Mouse (Mus musculus) heart, postnatal 10 days (tissue): Measurements from ENCODE around the gene Drd5. TPM values are rescaled to one million over a fixed set of nuclear protein-coding genes. Genes with fewer than 3 reads are reported as not detected.

ENCODE experiments used
- DNase-seq, 2 experiments: peaks; one replicate each; pipeline ENCODE4 v3.0.0; 2021
- intact Hi-C: fragments of 180-260 bp; cut with DNase I; formaldehyde crosslinking; loops from one replicate; pipeline ENCODE4 v1.15.1; 2025
- total RNA-seq, 2 experiments: library from RNA; stranded (reverse); gene quantifications; 2 replicates each; pipeline ENCODE4 v1.2.3; 2021

The Drd5 gene
- not detected for total RNA-seq

DNA sequence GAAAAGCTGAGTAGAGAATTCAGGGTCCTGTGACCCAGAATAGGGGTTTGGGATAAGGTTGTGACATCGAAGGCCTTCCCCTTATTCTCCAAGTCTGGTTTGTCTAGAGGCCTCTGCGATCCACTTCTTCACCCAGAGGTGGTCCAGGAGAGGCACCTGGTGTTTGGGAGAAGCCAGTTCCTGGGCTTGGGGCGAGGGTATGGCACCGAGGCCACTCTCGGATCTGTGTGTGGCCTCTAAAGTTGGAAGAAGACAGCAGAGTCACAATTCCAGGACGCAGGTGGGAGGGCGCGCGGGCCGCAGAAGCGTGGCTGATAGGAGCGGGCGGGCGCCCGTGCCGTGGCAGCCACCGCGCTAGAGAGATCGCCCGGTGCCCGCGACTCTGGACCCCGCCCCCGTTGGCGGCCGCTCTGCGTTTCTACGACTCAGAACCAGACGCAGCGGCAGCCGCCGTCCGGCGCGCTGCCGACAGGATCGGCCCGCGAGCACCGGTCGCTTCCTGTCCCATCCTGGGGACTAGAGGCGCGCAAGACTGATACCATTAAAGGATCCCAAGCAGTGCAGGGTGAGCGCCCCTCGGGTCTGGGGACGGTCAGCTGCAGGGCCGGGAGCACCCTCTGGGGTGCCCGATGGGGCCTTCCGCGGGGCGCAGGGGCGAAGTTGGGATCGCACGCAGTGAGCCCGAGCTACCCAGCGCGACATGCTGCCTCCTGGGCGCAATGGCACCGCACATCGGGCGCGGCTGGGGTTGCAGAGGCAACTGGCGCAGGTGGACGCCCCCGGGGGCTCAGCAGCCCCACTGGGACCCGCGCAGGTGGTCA lies at the start of gene Drd5:
TSS of gene Drd5 (plus strand) at position 402 of the 821 bp plus-strand sequence.
- intact Hi-C loops: no loop called here
- no peak for DNase-seq

DNA sequence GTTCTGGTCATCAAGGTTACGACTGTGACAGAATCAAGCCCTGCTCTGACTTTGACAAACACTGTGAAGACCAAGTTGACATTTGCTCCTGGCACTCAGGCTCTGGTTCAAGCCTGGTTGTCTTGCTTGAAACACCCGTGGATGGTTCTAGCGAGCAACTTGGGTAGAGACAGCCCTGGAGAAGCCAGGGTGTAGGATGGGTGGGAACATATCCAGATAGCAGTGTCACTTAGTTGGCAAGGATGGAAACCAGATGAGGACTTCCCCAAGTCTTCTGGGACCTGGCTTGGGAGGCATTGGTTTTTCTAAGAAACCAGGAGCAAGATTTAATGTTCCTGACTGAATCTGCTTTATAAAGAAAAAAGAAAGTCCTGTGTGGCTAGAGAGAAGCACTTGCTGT lies 48.2 kb upstream of the Drd5 start:
- no peak for DNase-seq
- intact Hi-C loops: no loop called here

DNA sequence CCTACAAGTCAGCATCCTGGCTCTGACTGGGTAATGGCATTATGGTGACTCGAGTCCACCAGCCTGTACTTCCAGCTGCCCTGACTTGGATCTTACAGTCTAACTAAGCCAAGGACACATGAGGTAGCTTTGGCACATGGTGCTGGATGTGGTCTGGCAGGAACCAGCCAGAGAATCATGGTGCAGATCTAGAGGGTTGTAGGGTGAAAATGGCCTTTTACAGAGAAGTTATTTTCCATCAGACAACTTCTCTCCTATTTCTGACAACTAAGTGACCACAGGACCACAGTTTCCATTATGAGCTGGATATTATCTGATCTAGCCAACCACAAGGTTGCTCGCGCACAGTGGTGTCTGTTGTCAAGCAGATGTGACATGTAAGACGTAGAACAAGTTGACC lies 45.3 kb upstream of the Drd5 start:
- intact Hi-C loops: no loop called here

DNA sequence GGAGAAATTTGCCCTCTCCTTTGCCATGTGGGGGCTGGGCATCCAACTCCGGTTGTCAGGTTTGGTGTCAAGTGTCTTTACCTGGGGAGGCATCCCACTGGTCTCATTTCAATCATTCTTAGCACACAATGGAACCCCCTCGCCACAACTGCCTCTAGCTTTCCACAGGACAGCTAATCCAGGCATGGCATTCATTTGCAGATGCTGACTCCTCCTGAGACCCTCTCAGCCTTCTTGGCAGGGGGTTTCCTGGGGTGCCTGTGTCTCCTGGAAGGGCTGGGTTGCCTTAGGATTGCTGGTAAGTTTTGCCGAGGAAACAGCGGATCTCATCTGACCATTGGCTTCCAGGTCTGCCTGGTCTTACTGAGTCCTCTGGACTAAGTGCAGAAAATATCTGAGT lies 43.4 kb upstream of the Drd5 start, which contains the start of gene Otop1:
TSS of gene Otop1 (plus strand) at position 202 of the 400 bp plus-strand sequence.
- intact Hi-C loops: no loop called here
- DNase-seq: no peak

More for the DNA sequence above, 45.3 kb upstream of the Drd5 start:
- DNase-seq: no peak

DNA sequence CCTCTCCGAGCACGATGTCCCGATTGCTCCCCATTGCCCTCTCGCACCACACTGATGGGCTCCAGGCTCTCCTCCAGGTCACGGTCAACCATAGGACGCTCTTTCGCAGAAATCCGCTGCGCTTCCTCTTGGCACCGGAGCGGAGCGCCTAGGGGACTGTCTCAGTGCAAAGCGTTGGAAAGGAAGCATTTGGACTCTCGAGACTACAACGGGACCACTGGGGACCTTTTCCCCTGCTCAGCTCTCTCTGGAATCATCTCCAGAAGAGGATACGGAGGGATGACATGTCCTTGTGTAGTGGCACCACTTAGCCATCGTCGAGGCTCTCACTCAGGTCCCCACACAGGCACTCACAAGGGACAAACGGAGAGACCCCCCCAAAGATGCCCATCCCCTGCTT lies 42.7 kb upstream of the Drd5 start:
- DNase-seq: no peak
- intact Hi-C loops: no loop called here

DNA sequence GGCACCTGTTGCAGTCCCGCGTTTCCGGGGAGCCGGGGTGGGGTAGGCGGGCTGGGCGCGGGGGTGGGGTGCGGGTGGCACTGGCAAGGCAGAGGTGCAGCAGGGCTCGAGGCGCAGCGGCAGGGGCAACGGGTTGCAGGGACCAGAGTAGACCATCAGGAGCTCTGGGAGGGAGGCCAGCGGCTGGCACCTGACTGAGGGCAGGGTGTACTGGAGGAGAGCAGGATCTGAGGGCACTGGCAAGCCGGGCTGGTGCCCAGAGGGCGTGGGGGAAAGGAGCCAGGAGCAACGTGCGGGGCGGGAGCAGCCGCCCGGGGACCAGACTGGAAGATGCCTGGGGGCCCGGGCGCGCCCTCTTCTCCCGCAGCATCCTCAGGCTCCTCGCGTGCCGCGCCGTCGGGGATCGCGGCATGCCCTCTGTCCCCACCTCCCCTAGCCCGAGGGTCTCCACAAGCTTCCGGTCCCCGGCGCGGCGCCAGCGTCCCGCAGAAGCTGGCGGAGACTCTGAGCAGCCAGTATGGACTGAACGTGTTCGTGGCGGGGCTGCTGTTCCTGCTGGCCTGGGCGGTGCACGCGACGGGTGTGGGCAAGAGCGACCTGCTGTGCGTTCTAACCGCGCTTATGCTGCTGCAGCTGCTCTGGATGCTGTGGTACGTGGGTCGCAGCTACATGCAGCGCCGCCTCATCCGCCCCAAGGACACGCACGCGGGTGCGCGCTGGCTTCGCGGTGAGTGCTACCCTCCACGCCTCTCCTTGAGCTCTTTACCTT lies 41.9 kb upstream of the Drd5 start:
- DNase-seq: peak in 1 of 2 experiments; percentile 7
- intact Hi-C loops: no loop called here

DNA sequence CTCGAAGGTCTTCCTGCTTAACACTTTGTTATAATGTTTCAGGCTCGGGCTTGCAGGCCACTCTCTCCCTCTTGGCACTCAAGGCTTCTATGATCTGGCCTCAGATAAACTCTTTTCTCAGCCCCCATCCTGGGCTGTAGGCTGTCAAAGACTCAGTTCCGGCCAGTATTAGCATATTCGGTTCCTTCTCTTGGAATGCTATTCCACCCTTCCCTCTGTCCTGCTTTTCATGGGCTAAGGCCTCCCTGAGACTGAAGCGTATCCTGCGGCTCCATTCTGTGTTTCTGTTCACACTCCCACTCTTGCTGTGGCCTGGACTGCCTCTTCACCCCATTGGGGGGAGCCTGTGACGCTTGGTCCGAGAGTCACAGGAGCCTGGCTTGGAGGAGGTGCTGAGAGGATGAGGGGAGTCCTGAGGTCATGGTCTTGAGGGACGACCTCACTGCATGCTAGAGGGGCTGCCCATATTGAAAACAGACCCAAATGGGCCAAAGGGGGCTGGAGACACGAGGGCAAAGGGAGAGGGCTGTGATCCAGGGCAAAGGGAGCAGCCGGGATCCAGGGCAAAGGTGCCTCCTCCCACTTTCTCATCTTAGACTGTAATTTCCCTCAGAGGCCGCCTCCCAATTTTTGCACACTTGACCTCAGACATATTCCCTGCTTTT lies 41.1 kb upstream of the Drd5 start:
- DNase-seq: no peak
- intact Hi-C loops: no loop called here

DNA sequence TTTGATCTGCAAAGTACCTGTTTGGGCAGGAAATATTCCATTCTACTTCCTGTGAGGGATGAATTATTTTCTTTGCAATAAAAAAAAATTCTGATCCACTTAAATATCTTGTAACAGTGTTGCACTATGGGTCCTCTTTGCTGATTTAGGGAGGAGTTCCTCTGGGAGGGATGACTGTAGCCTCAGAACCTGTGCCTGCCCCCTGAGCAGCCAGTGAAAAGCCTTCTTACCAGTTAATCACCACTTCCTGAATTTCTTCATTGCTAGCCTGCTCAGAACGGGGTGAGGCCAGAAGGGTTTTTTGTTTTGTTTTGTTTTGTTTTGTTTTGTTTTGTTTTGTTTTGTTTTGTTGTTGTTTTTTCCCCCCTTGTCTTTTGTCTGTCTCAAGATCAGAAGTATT lies 39.1 kb upstream of the Drd5 start:
- intact Hi-C loops: no loop called here
- DNase-seq: no peak

DNA sequence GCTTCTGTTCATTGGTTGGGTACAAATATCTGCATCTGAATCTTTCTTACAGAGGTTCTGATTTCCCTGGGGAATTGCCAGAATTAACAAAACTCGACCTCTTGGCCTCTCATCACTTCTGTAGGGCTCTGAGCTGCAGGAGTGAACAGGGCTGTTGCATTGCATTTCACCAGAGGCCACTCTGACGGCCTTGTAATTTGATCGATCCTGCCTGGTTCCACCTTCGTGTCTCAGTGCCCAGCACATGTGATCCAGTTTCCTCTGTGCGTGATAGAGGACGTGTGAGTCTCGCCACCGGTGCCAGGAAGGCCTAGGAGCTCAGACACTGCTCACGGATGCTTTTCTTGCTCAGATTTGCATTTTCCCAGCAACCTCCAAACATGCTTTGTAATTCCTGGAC lies 33.4 kb upstream of the Drd5 start:
- intact Hi-C loops: no loop called here
- DNase-seq: no peak

DNA sequence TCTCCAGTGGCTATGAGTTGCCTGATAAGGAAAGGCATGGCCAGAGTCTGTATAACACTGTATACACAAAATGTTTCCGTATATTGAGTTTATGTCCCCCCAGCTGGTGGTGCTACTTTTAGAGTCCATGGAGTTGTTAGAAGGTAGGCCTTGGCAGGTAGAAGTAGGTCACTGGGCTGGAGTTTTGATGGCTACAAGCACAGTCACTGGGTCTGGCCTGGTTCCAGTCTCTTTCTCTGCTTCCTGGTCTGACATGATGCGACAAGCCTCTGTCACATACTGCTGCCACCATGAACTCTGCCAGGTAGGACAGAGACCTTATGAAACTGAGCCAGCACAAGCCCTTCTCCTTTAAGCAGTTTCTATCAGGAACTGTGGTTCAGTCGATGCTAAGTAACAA lies 30.7 kb upstream of the Drd5 start:
- no peak for DNase-seq
- intact Hi-C loops: no loop called here

DNA sequence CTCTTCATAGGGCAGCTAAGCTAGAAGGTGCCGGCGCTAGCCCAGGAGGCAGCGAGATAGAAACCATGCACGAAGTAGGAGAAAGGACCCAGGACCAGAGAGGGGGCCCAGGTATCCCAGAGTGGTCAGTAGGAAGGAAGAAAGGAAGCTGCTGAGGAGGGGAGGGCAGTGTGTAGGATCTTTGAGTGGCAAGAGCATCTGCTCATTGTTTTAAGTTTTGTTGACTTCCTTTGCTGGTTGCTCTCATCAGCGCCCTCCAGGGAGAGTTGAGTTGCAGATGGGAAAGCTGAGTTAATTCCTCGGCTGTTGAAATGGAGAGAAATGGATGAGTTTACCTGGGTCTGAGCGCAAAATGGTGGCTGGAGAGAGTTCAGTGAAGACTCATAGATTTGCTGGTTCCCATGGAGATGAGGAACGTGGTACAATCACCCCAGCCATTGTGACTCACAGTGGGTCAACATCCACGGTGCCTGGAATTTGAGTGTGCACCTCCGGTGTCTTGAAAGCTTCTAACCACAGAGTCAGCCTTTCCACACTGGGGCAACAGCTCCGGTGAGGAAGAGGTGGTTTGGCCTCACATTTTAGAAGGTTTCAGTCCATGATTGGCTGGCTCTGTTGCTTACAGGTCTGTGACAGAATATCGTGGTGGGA lies 17.3 kb upstream of the Drd5 start:
- DNase-seq: no peak
- intact Hi-C loops: no loop called here

DNA sequence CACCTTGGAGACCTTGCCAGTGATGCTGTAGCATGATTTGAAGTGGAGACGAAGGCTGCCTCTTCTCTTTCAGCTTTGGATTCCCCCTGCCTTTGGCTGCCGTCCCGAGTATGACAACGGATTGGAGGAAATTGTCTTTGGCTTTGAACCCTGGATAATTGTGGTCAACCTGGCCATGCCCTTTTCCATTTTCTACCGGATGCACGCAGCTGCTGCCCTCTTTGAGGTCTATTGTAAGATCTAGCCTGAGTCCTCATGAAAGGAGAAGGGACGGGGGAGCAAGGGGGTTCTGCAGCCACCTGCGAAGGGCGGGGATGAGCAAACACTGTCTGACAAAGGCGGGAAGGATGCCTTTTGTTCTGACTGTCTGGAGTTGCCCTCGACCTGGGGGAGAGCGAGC lies 16.5 kb upstream of the Drd5 start:
- no peak for DNase-seq
- intact Hi-C loops: no loop called here

DNA sequence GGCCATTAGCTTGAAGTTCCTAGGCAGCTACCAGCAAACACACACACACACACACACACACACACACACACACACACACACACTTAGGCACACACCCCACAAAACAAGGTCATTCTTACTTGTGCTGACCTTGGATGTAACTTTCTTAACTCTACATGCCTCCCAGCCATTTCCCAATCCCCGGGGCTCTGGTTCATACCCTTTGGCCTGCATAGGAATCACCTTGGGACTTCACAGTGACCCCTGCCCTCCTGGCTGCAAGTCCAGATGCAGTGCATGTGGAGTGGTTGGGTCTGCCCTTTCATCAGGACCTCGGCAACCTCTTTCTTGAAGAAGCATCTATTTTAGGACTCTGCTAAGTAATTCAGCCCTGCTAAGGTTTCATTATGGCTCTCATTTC lies 13.9 kb upstream of the Drd5 start:
- no peak for DNase-seq
- intact Hi-C loops: loop anchor here (5.0 kb wide), 1 partner anchor 282 kb away; no protein-coding TSS in a partner anchor

DNA sequence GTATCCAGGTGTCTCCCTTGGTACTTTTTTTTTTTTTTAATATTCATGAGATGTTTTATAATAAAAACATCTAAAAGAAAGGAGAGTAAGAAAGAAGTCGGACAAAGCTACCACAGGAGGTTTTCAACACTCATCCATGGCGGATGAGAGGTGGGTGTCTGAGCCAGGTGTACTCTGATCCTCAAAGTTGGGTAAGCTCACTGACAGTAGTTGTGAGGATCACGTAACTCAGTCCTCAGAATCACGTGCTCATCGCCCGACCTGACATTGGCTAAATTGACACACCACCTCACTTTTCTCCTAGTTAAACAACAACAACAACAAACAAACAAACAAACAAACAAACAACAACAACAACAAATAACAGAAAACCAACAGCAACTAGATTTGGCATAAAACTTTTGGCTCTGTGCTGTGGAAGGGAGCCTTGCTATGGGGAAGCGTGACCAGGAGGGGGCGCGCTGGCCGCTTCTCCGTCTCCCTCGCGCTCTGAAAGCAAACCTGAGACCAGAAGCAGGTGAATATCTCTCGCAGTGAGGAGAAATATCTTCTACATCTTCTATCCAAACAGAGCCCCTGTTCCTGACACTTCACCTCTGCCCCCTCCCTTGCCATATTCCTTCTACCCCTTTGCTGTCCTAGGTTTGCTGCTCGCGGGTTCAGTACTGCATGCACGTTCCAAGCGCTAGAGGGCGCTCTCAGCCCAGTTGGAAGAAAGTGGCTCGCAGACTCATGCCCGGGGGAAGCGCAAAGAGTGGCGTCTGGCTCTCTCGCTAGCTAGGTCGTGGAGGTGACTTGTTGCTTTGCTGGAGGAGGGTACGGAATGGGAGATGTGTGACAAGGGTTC lies 11.7 kb upstream of the Drd5 start:
- peak; percentile 92 to 95 for DNase-seq
- intact Hi-C loops: loop anchor here (1.0 to 5.0 kb wide), 5 partner anchors 163 to 325 kb away; no protein-coding TSS in a partner anchor

DNA sequence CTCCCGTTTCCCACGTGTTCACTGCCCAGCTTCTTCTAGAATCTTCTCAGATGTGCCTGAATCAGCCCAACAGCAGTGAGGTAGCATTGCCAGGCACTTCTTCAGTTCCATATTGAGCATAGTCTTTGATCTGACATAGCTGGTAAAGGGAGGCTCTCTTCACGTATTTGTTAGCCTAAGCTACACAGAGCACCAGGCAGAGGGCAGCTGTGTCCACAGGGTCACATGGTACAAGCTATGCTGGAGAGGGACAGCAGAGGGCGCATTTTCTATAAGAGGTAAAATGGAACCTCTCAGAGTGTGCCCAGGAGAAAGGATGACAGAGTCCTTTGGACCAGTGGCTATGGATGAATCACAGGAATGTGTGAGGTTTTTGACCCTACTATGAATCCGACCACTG lies 10.3 kb upstream of the Drd5 start:
- intact Hi-C loops: loop anchor here (5.0 kb wide), 1 partner anchor 278 kb away; no protein-coding TSS in a partner anchor
- DNase-seq: peak; percentile 45 to 55

DNA sequence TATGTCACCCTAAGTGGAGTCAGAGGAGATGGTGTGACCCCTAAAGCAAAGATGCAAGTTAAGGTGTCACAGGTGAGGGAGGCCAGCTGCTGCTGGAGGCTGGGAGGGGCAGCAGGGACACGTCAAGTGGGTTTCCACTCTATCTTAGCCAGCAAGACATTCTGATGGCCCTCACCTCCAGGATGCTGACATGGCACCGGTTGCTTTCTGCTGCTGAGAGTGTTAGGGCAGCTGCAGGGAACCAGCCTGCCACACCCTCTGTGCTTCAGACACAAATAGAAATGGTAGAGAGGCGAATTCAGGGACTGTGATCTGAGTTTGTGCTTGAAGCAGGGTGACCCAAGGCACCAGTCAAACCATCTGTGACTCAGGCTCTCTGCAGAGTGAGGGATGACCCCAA lies 9.4 kb upstream of the Drd5 start:
- DNase-seq: no peak
- intact Hi-C loops: loop anchor here (5.0 kb wide), 1 partner anchor 278 kb away; no protein-coding TSS in a partner anchor

DNA sequence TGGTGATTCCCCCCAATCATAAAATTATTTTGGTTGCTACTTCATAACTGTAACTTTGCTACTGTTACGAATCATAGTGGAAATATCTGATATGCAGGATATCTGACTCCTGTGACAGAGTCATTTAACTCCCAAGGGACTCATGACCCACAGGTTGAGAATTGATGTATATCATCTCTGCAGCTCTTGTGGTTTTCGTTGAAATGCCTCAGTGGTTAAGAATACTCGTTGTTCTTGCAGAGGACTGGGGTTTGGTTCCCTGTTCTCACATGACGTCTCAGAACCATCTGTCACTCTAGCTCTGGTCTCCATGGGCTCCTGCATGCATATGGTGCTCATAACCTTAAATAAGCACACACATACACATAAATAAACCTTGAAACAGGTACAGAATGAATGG lies 14.2 kb downstream of the Drd5 start:
- intact Hi-C loops: no loop called here
- DNase-seq: no peak

DNA sequence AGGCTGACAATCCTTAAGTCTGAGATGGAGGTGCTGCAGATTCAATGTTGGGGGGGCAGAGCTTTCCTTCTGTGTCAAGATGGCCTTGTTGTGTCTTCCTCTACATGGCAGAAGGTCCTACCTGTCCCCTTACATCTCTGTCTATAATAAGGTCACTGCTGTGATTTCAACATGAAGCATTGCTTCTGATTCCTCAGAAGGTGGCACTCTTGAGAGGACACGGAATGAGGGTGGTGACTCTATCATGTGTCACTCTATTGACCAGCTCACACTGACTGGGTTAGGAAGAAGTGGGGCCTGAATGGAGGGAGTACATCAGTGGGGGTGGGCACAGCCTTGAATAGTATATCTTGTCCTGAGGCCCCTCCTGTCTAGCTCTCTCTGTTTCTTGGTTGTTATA lies 15.4 kb downstream of the Drd5 start:
- intact Hi-C loops: no loop called here
- DNase-seq: no peak

DNA sequence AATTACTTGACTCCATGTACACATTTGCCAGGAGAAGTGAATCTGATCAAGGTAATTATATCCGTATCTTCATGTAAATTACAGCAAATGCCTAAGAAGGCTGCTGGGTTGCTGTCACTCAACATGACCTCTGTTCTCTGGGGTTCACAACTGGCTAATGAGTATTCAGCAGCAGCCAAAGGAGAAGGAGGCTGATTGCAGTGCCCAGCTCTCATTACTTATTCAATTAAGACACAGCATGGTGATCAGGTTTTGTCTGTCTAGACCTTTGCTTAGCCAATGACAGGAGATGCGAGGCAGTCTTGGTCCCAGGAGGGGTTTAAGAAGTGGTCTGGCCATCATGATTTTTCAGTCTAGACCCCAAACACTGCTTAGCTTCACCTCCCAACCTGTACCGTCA lies 23.9 kb downstream of the Drd5 start:
- no peak for DNase-seq
- intact Hi-C loops: no loop called here
